Mouse (Mus musculus): Measurements from ENCODE around the gene Mindy1.
A peak's percentile ranks its signal among the peaks of the same experiment; 100 is the strongest.

Gene Mindy1

DNA sequence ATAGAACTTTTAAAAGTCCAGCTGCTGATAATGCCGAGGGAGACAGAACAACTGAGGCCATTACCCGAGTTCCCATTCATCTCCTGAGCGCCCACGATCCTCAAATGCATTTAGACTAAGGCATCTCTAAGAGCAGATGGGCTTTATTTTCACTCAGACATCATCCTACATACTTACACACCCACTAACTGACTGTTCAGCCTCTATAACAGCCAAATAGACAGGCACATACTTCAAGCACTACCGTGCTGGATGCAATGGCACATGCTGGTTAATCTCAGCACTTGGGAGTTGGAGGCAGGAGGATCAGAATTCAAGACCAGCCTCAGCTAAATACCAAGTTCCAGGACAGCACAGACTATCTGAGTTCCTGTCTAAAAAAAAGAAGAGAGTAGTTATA, 11.4 kb upstream of the Mindy1 start:
- DNase-seq = no peak

DNA sequence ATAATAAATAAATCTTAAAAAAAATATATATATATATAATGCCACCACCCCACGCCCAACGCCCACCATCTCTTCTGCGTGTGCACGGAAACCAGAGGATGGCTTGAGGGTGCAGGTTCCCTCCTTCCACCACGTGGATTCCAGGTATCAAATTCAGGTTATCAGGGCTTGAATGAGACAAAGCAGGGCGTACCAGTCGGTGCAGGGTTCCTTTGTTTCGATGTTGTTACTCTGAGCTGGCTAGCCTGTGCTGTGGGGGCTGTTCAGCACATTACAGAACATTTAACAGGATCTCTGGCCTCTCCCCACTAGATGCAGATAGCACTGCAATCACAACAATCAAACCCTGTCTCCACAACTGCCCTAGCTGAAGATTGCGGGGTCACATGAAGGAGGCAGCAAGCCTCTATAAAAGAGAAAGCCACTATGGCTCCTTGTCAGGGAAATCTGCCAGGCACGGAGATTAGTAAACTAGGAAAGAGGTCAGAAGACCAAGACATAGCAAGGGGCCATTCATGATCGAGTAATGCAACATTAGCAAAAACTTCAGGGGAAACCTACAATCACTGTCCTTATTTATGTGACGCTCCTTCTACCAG, 10.3 kb upstream of the Mindy1 start:
- no peak for DNase-seq

DNA sequence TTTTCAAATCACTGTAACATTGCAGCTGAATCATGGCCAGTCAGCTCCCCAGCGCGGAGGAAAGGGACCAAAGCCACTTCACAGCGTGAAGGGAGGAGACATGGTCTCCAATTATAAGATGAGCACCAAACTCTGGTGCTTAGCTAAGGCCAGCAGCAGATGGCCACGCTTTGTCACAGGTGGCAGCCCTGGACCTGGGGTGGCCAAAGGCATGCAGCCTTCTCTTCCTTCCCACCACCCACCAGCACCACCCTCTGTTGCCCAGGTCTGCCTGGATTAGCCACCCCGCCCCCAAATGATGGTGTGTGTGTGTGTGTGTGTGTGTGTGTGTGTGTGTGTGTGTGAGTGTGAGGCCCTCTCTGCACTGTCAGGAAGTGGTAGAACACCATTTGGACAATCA, 7.7 kb upstream of the Mindy1 start:
- no peak for DNase-seq

DNA sequence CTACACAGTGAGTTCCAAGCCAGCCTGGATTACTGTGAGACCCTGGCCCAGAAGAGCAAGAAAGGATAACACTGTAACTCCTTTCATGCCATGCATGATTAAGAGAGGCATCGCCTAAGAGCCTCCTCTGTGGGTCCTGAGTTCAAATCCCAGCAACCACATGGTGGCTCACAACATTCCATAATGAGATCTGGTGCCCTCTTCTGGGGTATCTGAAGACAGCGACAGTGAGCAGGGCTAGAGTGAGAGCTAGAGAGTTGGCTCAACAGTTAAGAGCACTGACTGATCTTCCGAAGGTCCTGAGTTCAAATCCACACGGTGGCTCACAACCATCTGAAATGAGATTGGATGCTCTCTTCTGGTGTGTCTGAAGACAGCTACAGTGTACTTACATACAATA, 6.7 kb upstream of the Mindy1 start:
- no peak for DNase-seq

DNA sequence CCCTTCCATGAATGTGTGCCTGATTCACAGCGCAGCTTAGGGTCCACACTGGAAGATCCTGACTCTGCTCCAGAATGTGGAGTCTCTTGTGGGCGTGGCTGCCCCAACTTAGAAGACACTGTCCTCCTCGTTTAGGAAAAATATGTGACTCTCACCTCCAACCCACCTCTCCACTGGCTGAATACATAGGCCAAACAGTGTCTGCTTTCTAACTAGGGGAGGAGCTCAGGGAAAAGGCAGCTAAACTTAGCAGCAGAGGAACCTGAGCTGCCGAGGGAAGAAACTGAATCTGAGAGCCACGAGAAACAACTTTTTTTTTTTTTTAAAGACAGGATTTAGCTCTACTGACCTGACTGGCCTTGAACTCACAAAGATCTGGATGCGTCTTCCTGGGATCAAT, 6.0 kb upstream of the Mindy1 start:
- DNase-seq = no peak

DNA sequence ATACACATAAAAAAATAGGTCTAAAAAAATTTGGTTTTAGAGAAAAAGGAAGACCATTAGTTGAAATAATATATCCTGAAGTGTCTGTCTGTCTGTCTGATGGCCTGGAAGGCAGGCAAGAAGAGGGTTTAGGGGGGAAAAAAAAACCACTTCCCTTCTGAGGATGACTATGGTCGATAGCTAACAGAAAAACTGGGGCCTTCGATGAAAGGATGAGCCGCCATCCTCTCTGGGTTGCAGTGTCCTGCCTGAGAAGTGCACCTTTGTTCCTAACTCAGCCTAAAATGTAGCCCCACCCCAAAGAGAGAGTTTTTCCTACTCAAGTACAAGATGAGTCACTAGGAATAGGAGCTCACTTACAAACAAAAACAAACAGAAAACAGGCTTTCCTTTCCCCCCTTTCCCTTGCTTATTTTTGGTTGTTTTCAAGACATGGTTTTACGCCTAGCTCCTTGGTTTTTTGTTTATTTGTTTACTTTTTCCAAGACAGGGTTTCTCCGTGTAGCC, 4.7 kb upstream of the Mindy1 start:
- no peak for DNase-seq

DNA sequence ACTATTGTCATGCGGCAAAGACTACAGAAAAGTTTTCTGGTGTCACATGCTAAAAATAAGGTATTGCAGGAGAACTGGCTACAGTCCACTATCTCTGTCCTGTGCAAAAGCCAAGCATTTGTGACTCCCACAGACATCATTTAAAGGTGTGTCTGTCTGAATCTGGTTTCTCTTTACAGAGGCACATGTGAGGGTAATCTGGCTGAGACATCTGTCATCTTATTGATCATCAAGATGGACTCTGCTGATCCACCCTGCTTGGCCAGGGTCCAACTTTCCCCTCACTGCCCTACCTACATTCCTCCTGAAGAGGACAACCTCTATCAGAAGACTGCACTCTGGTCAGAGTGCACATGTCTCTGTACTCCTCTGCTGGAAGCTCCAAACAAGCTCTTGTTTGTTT, 4.0 kb upstream of the Mindy1 start:
- no peak for DNase-seq

DNA sequence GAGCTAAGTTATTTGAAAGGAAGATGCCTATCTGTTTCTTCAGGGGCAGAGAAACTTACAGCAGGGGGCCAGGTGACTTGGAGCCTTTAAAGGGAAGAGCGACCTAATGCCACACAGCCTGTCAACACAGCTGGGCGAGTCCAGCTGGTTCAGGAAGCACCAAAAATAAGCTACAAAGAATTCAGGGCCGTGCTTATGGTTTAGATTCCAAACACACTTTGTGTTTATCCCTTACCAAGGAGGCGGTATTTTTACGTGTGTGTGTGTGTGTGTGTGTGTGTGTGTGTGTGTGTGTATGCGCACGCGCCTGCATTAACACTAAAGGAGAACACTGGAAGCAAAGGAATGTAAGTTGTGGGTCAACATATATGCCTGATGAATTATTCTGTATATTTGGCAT, 398 bp upstream of the Mindy1 start:
- no peak for DNase-seq

DNA sequence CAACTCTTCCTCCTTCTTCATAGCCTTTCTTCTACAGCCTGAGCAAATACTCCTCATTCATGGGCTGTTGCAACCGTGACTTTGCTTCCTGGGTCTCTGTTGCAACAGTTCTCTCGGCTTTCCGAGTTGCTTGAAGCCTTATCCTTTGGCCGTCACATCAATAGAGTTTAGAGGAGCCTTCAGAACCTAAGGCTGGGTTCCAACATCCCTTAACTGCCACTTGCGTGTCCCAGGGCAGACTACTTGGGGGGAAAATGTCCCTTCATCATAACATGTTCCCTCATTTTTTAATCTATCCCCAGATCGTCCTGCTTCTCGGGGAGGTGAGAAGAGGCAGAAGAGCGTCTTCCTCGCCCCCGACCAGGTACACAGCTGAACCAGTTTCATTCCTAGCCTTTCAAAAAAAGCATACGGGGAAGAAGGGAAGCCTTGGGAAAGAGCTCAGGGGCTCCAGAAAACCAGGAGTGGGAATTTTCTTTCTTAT, 1.3 kb downstream of the Mindy1 start:
- DNase-seq = peak; percentile 95

DNA sequence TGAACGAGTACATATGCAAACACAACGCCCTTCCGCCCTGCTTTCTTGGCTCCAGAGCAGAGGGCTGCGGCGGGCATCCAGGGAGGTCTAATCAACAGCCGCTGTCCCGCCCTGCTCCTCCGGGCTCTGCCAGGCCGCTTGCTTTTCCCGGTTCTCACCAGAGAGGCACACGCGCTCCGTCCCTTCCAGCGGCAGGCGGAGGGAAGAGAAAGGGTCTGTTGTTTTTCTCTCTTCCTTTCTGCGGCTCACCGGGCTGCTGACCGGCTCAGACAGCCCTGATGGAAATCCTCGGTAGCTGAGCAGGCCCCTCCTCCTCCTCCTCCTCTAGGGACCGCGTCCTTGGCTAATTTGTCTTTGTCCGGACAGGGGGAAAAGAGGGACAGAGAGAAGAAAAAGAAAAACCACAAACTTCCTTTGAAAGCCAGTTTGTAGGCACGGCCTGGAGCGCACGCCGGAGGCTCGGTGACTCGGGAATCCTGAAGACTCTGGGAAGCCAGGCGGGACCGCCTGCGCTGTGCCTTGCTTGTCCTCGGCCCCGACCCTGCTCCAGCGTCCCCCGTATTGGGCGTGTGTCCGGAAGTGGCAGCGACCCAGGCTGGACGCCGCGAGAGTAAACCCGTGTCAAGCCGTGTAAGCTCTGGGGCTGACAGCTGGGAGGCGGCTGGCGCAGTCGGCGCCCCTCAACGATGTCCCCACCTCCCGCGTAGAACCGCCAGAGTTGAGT, 1.9 kb downstream of the Mindy1 start:
- peak; percentile 99 for DNase-seq

DNA sequence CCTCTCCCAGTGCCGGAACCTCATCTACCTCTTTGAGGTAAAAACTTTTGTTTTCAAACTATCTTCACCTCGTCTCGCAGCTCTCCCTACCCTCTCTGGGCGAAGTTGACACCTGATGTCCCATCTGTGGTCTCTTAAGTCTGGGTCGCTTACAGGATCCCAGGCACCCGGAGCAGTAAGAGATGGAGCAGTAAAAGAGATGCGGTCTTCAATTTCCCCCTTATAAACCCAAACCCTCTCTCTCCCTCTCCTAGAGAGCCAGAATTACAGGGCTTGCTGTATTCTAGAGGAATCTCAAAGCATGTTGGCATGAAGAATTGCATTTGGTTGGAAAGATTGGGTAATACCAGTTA, 2.4 kb downstream of the Mindy1 start:
- DNase-seq = no peak

DNA sequence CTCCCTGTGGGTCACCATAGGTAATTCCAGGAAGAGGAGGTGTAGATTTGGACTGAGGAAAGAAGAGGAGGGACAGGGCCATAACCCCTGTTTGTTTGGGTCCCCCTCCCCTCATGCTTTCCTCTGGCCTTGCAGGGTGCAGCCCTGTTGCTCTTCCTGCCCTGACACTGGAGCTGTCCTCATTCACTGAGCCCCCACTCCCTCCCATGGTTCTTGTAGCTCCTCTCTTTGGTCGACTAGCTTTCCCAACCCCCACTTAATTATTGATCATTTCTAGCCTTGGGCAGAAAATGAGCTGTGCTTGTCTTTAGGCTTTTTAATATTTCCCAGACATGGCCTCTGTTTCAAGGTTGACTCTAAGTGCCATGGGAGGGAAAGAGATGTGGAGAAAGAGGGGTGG, 2.9 kb downstream of the Mindy1 start:
- DNase-seq = no peak

DNA sequence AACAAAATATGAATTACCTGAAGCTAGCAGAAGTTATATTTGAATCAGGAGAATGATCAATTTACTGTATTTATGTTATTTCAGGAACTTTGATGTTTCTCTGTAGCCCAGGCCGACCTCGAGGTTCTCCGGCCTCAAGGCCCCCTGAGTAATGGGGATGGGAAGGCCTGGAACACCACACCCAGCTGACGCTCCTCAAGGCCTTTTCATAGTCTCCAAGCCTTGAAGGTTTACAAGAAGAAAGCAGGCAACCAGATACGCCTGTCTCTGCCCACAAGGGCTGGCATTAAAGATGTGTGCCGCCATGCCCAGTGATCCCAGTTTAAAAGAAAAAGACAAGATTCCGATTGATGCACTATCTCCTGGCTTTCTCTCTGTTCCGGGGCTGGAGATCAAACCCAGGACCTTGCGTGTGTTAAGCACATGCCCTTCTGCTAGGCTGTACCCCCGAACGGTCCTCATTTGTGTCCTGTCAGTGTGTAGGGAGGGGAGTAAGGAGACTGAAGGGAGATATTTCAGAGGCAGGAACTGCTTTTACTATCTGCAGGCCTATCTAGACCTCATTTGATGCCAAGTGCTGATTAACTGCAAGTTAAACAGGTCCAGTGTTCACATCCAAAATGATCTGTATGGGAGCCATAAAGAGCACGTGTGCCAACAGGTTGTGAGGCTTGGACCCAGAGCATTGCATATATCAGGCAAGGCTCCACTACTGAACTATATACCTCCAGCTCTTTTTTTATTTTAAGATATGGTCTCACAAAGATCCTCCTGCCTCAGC, 3.5 kb downstream of the Mindy1 start:
- no peak for DNase-seq

DNA sequence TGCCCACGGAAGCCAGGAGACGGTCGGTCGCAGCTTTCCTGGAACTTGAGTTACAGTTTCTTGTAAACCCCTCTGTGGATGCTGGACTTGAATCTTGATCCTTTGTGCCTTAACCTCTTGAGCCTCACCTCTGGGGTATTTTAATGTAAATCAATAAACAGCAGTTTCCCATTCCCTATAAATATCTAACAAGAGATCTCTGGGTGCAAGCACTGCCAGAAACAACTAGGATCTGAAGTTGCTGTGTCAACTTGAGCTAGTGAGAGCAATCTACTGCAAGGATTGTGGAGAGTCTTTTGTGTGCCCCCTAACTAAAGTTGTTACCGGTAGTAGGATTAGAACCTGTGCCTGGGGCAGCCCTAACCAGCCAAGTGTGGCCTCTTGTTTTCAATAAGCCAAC, 4.2 kb downstream of the Mindy1 start:
- DNase-seq = no peak

DNA sequence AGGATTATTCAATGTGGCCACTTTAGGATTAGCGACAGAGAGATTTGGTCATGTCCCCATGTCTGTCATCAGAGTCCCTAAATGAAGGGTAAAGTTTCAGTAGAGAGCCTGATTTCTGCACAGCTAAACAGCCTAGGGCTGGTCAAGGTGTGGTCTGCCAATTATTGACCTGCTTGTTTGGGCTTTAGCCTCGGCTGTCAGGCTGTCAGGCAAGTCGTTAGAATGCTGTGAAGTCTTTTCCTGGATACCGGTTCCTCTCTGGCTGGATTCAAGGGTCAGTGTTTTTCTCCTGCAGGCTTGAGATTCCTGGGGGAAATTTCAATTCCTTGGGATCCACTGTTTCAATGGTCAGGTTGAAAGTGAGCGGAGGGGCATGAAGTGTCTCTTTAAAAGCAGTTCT, 4.9 kb downstream of the Mindy1 start:
- DNase-seq = no peak

DNA sequence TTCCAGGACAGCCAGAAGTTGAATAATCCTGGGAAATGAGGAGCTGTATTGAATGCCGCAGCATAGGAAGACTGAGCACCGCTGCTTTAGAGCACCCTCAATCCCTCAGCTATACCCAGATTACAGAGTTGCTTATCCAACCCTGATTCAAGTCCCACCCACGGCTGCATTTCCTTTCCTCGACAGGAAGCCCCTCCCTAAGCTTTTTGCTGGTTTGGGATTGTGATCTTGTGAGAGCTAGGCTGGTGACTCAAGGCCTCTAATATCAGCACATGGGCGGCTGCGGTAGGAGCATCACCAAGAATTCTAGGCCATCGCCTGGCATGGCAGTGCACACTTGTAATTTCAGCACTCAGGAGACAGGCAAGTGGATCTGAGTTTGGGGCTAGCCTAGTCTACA, 5.4 kb downstream of the Mindy1 start:
- peak; percentile 96 for DNase-seq

DNA sequence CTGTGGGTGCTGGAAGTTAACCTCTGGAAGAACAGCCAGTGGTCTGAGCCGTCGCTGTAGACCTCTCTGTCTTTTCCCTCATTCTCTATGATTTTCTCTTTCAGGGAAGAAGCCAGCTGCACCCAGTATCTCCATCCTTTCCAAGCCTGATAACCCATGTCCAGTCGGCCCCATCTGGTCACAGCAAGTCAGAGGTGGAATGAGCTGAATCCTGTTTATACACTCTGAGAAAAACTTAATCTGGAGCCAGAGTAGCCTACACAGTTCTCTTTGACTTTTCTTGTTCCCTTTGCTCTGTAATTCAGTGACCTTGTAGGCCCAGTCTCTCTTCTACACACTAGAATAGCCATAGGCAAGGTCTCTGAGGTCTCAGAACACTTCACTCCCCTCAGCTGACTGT, 6.4 kb downstream of the Mindy1 start:
- no peak for DNase-seq

DNA sequence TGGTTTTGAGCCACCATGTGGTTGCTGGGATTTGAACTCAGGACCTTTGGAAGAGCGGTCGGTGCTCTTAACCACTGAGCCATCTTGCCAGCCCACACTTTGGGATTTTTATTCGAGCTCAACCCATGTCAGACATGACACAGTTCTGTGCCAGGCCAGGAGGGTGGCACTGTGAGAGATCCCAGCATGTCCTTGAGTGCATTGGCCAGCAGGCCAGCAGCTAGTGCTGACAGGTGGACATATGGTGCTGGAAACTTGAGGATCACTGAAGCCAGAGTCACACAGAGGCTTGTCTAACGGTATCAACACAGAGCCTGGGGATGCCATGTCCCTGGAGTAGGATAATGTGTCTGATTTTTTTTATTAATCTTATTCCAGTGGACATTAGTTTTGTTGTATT, 8.3 kb downstream of the Mindy1 start:
- DNase-seq = no peak

DNA sequence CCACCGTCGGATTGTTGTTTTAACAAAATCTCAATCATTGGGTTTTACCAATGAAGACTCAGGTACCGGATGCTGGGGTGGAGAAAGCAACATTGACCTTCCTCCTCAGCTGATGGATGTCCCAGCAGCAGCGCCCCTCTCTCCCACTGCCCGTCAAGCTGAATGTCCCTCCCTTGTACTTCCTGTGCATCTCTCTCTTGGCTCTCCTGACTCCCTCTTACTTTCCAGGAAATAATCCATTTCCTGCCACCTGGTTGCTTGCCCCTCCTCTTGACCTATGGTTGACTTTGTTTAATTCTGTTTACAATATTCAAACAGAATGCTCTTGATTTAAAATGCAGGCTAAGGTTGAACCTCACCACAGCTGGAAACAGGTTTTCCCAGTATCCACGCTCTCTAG, 9.0 kb downstream of the Mindy1 start:
- DNase-seq = no peak

DNA sequence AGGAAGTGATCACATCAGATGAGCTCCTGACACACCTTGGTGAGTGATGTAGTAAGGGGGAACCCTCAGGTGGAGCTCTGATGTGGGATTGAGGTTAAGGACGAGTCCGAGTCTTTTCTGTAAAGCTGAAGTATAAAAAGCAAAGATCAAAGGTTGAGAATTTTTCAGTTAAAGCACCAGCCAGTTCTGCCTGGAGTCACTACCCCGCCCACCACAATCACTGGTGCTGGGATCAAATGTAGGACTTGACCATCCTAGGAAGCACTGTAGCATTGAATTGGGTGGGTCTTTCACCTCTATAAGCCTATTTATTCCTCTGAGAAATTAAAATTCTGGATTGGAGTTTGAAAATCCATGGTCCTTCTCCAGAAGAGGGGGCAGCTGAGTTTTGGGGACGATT, 9.9 kb downstream of the Mindy1 start:
- DNase-seq = no peak

DNA sequence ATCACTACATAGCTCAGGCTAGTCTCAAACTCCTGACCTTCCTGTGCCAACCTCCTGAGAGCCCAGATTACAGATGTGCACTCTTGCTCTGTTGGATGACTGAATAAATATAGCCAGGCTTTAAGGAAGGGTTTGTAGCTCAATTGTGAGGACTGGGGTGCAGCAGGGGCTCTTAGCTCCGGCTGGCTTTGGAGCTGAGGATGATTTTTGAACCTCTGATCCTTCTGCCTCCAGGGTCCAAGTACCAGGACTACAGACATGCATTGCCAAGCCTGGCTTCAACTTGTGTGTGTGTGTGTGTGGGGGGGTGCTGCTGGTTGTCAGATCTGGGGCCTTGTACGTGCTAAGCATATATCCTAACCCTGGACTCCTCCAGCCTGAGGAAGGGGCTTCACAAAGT, 11.8 kb downstream of the Mindy1 start:
- no peak for DNase-seq

DNA sequence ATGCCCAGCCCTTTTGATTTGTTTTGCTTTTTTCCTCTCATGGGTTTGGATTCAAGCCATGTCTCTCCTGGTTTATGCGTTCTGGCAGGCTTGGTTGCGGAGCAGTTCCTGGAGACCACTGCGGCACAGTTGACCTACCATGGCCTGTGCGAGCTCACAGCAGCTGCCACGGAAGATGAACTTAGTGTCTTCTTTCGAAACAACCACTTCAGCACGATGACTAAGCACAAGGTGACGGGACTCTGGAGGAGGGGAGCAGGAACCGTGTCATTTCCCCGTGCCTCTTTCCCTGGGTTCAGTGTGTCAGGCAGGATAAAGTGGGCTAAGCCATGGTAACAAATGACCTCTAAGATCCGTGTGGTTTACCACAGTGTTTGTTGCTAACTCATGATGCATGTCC, 12.4 kb downstream of the Mindy1 start:
- DNase-seq = no peak

DNA sequence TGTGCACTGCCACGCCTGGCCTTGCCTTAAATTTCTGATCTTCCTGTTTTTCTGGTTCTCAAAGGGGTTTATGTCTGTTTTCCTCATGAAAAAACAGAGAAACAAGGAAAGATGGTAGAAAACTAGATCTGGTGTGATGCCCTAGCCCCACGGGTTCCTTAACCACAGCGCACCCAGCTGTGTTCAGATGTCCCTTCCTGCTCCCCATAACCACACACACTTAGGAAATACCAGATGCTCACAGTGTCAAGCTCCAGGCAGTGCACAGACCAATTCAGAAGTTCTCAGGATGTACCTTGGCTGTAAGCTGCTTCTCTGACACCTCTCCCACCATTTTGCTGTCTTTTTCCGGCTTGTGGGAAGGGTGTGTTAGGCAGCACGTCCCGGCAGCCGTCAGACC, 13.2 kb downstream of the Mindy1 start:
- no peak for DNase-seq

DNA sequence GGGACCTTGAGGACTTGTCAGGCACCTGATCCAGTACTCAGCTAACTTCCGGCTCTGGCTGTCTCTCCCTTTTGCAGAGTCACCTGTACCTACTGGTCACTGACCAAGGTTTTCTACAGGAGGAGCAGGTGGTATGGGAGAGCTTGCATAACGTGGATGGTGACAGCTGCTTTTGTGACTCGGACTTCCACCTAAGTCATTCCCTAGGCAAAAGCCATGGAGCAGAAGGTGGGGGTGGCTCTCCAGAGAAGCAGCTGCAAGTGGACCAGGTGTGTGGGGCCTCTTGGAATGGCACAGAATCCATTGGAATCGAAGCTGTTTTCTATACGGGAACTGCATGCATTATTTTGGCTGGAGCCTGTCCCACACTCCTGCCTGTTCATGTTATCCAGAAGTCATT, 13.6 kb downstream of the Mindy1 start:
- DNase-seq = no peak

All from heart, adult 11 months (tissue).